Mouse (Mus musculus): ENCODE results near the gene 1700031F05Rik.
"Not testable (repeated sequence)": the region's sequence is repeated elsewhere in the genome, so short reads cannot be mapped to it uniquely, and the experiment has no call there.

1700031F05Rik gene

GRCm38 (mm10) chrX:102867871-102868270, at the start of gene 1700031F05Rik:
TSS of gene 1700031F05Rik (minus strand) at chrX:102867971.
- no peak for DNase-seq

- DNase-seq: not testable (repeated sequence)
Observed at GRCm38 (mm10) chrX:102914823-102915222, 47.1 kb upstream of the 1700031F05Rik start.

GRCm38 (mm10) chrX:102908587-102908986, 40.8 kb upstream of the 1700031F05Rik start, which contains the start of the genes Dmrtc1a and 1700011M02Rik:
TSS of gene Dmrtc1a (minus strand) at chrX:102908687.
TSS of gene 1700011M02Rik (plus strand) at chrX:102908905.
- not testable (repeated sequence) for DNase-seq

GRCm38 (mm10) chrX:102854516-102854915, 13.3 kb downstream of the 1700031F05Rik start, which contains the start of gene Dmrtc1c2:
TSS of gene Dmrtc1c2 (minus strand) at chrX:102854616.
- not testable (repeated sequence) for DNase-seq

- DNase-seq: no peak
Observed at GRCm38 (mm10) chrX:102812311-102812710, 55.5 kb downstream of the 1700031F05Rik start.

Measured in kidney, postnatal 10 days (tissue).